Mouse (Mus musculus) hindbrain, embryonic 10.5 days (tissue): ENCODE data around the gene Rps6ka6. TPM values are rescaled to one million over a fixed set of nuclear protein-coding genes. Genes with fewer than 3 reads are reported as not detected.

ENCODE experiments used
- polyA plus RNA-seq: library from polyadenylated mRNA; unstranded; fragments of >200 nt; fragmentation: Nextera tagmentation; extraction: Ambion mirVana; gene quantifications from 2 replicates; pipeline ENCODE4 v1.2.1, GENCODE M21; 2016

Rps6ka6 gene
- polyA plus RNA-seq, 1 experiment from 2014 or later: 44.9 TPM

Other genes with a start within 250 kb of the Rps6ka6 start
- 1.7 and 1.8 TPM in 2 replicates for gene Hdx, start 159.1 kb upstream of the Rps6ka6 start, polyA plus RNA-seq